Mouse (Mus musculus) embryonic fibroblast, embryonic 13.5 days (primary cell): ENCODE results near the gene Gm10638.

Experiments used
- CTCF ChIP-seq: IDR thresholded peaks from 2 replicates; pipeline ENCODE4 v1.5.1; 2011; ENCODE audit warnings: mild to moderate bottlenecking, control low read depth, low read length, moderate library complexity, borderline replicate concordance; ENCODE audit not compliant: insufficient read depth
- POLR2A ChIP-seq: IDR thresholded peaks from 2 replicates; pipeline ENCODE4 v1.6.1; 2011; ENCODE audit warnings: low read depth, mild to moderate bottlenecking, control low read depth, low read length, moderate library complexity

GRCm38 (mm10) chr8:86720756-86721459 is 24.6 kb upstream of the Gm10638 start:
- TF ChIP-seq CTCF (no peak), POLR2A (no peak)
